Mouse (Mus musculus) adrenal gland, adult 18-20 months (tissue): ENCODE measurements at regions not wholly inside any gene's neighbourhood (a gene's known extent, or its start where the extent isn't known, plus 50 kb on each side); places are given as distances from the start of the nearest gene placed in this dataset.

ENCODE experiments used
- DNase-seq, 2 experiments: peaks; one replicate each; pipeline ENCODE4 v3.0.0; 2021 to 2022; ENCODE audit warnings: low spot score in 2 of 2

GRCm38 (mm10) chr9:47428710-47429341, 101.1 kb upstream of the Cadm1 start:
- no peak for DNase-seq

GRCm38 (mm10) chr9:47429691-47430090, 100.3 kb upstream of the Cadm1 start:
- no peak for DNase-seq

GRCm38 (mm10) chr9:47432715-47433114, 97.3 kb upstream of the Cadm1 start:
- no peak for DNase-seq

GRCm38 (mm10) chr9:47433185-47433584, 96.8 kb upstream of the Cadm1 start:
- DNase-seq: no peak

GRCm38 (mm10) chr9:47434091-47434490, 95.9 kb upstream of the Cadm1 start:
- no peak for DNase-seq

- no peak for DNase-seq
Observed at GRCm38 (mm10) chr9:47438976-47439375, 91.0 kb upstream of the Cadm1 start.

- DNase-seq: no peak
Observed at GRCm38 (mm10) chr9:47439506-47439905, 90.5 kb upstream of the Cadm1 start.

GRCm38 (mm10) chr9:47440128-47440527, 89.8 kb upstream of the Cadm1 start:
- no peak for DNase-seq

GRCm38 (mm10) chr9:47441155-47441554, 88.8 kb upstream of the Cadm1 start:
- no peak for DNase-seq

- DNase-seq: no peak
Observed at GRCm38 (mm10) chr9:47444168-47444567, 85.8 kb upstream of the Cadm1 start.

- no peak for DNase-seq
Observed at GRCm38 (mm10) chr9:47444752-47445151, 85.2 kb upstream of the Cadm1 start.

- DNase-seq: no peak
Observed at GRCm38 (mm10) chr9:47445332-47445731, 84.6 kb upstream of the Cadm1 start.

- no peak for DNase-seq
Observed at GRCm38 (mm10) chr9:47452752-47453151, 77.2 kb upstream of the Cadm1 start.

GRCm38 (mm10) chr9:47458721-47459418, 71.1 kb upstream of the Cadm1 start:
- no peak for DNase-seq

- DNase-seq: no peak
Observed at GRCm38 (mm10) chr9:47459461-47460049, 70.4 kb upstream of the Cadm1 start.

- DNase-seq: no peak
Observed at GRCm38 (mm10) chr9:47460241-47460640, 69.7 kb upstream of the Cadm1 start.

GRCm38 (mm10) chr9:47461915-47462314, 68.1 kb upstream of the Cadm1 start:
- no peak for DNase-seq

- no peak for DNase-seq
Observed at GRCm38 (mm10) chr9:47466767-47467166, 63.2 kb upstream of the Cadm1 start.

- DNase-seq: no peak
Observed at GRCm38 (mm10) chr9:47467815-47468214, 62.2 kb upstream of the Cadm1 start.

- DNase-seq: no peak
Observed at GRCm38 (mm10) chr9:47469576-47469975, 60.4 kb upstream of the Cadm1 start.

- no peak for DNase-seq
Observed at GRCm38 (mm10) chr9:47470741-47471140, 59.2 kb upstream of the Cadm1 start.

GRCm38 (mm10) chr9:47471767-47472420, 58.1 kb upstream of the Cadm1 start:
- DNase-seq: no peak
